Mouse (Mus musculus) heart, adult 9 months (tissue): ENCODE measurements at regions not wholly inside any gene's neighbourhood (a gene's known extent, or its start where the extent isn't known, plus 50 kb on each side); places are given as distances from the start of the nearest gene placed in this dataset.

Experiments
- DNase-seq, 2 experiments: peaks; one replicate each; pipeline ENCODE4 v3.0.0; 2022; ENCODE audit warnings: low spot score in 2 of 2

- DNase-seq, result no peak
Observed at GRCm38 (mm10) chr9:118405926-118406518, 72.0 kb upstream of the Eomes start.

- no peak for DNase-seq
Observed at GRCm38 (mm10) chr9:118416032-118416431, 62.0 kb upstream of the Eomes start.

GRCm38 (mm10) chr9:118416475-118416874, 61.5 kb upstream of the Eomes start:
- DNase-seq, result no peak

- DNase-seq, result no peak
Observed at GRCm38 (mm10) chr9:118424344-118424743, 53.7 kb upstream of the Eomes start.
